Mouse (Mus musculus): ENCODE results near the gene Cyfip2. TPM values are rescaled to one million over a fixed set of nuclear protein-coding genes. Genes with fewer than 3 reads are reported as not detected.

Gene Cyfip2
- total and polyA plus RNA-seq, 2 experiments, result 0.55 to 0.71 TPM

- TF ChIP-seq CTCF (IDR thresholded peaks at IDR 0.05; ENCODE audit: low read depth, low read length), result no peak
- TF ChIP-seq POLR2A (IDR thresholded peaks at IDR 0.05; ENCODE audit: extremely low read depth, insufficient read depth, low read length), result no peak
- 89% methylated on average over 7 of the region's 7 CpGs for WGBS
Observed at GRCm38 (mm10) chr11:46321559-46321958, 8.9 kb upstream of the Cyfip2 start.

GRCm38 (mm10) chr11:46314534-46314933, 1.9 kb upstream of the Cyfip2 start:
- no peak for DNase-seq (ENCODE audit: extremely low read depth, low read depth, low spot score)
- H3K27me3 ChIP-seq (ENCODE audit: control insufficient read depth, insufficient read depth, low read length), result no peaks in the 10 kb centered on the region; the same call in 1 of the 2 replicates
- no peak overlapping the region for H3K27ac ChIP-seq (replicated peaks; ENCODE audit: insufficient read depth, low read depth, low read length)
- no peaks in the 10 kb centered on the region for H3K36me3 ChIP-seq (ENCODE audit: control insufficient read depth, insufficient read depth, low read length)
- 47% methylated on average over 7 of the region's 7 CpGs for WGBS
- no peak overlapping the region for H3K9ac ChIP-seq (ENCODE audit: low read depth, low read length)
- no peaks in the 10 kb centered on the region for H3K4me1 ChIP-seq (ENCODE audit: control insufficient read depth, insufficient read depth, low read length)
- TF ChIP-seq POLR2A (IDR thresholded peaks at IDR 0.05; ENCODE audit: extremely low read depth, insufficient read depth, low read length) (no peak), CTCF (IDR thresholded peaks at IDR 0.05; ENCODE audit: low read depth, low read length) (no peak)
- no peak overlapping the region for H3K4me3 ChIP-seq (ENCODE audit: insufficient read depth, low read depth, low read length)
- H3K79me2 ChIP-seq (ENCODE audit: control insufficient read depth, insufficient read depth, low read length), result no peaks in the 10 kb centered on the region

More at GRCm38 (mm10) chr11:46321559-46321958, 8.9 kb upstream of the Cyfip2 start:
- H3K36me3 ChIP-seq (ENCODE audit: control insufficient read depth, insufficient read depth, low read length), result no peaks in the 10 kb centered on the region
- no peak overlapping the region for H3K4me3 ChIP-seq (ENCODE audit: insufficient read depth, low read depth, low read length)
- H3K79me2 ChIP-seq (ENCODE audit: control insufficient read depth, insufficient read depth, low read length), result no peaks in the 10 kb centered on the region
- no peaks in the 10 kb centered on the region for H3K27me3 ChIP-seq (ENCODE audit: control insufficient read depth, insufficient read depth, low read length)
- no peak for DNase-seq (ENCODE audit: extremely low read depth, low read depth, low spot score)
- no peaks in the 10 kb centered on the region for H3K4me1 ChIP-seq (ENCODE audit: control insufficient read depth, insufficient read depth, low read length)
- H3K27ac ChIP-seq (replicated peaks; ENCODE audit: insufficient read depth, low read depth, low read length), result no peak overlapping the region
- no peak overlapping the region for H3K9ac ChIP-seq (ENCODE audit: low read depth, low read length)

- Histone ChIP-seq H3K27me3 (ENCODE audit: control insufficient read depth, insufficient read depth, low read length) (no peaks in the 10 kb centered on the region; the same call in 1 of the 2 replicates), H3K9ac (ENCODE audit: low read depth, low read length) (no peak overlapping the region), H3K36me3 (ENCODE audit: control insufficient read depth, insufficient read depth, low read length) (no peaks in the 10 kb centered on the region), H3K4me3 (ENCODE audit: insufficient read depth, low read depth, low read length) (no peak overlapping the region), H3K27ac (replicated peaks; ENCODE audit: insufficient read depth, low read depth, low read length) (no peak overlapping the region), H3K4me1 (ENCODE audit: control insufficient read depth, insufficient read depth, low read length) (no peaks in the 10 kb centered on the region), H3K79me2 (ENCODE audit: control insufficient read depth, insufficient read depth, low read length) (no peaks in the 10 kb centered on the region)
- no peak for TF ChIP-seq CTCF (IDR thresholded peaks at IDR 0.05; ENCODE audit: low read depth, low read length)
- no peak for TF ChIP-seq POLR2A (IDR thresholded peaks at IDR 0.05; ENCODE audit: extremely low read depth, insufficient read depth, low read length)
- DNase-seq (ENCODE audit: extremely low read depth, low read depth, low spot score), result no peak
- 86% methylated on average over 6 of the region's 6 CpGs for WGBS
Observed at GRCm38 (mm10) chr11:46313851-46314250, 1.2 kb upstream of the Cyfip2 start.

- TF ChIP-seq CTCF (IDR thresholded peaks at IDR 0.05; ENCODE audit: low read depth, low read length) (no peak), POLR2A (IDR thresholded peaks at IDR 0.05; ENCODE audit: extremely low read depth, insufficient read depth, low read length) (no peak)
- no peak overlapping the region for H3K27ac ChIP-seq (replicated peaks; ENCODE audit: insufficient read depth, low read depth, low read length)
- no peaks in the 10 kb centered on the region; the same call in 1 of the 2 replicates for H3K27me3 ChIP-seq (ENCODE audit: control insufficient read depth, insufficient read depth, low read length)
- H3K79me2 ChIP-seq (ENCODE audit: control insufficient read depth, insufficient read depth, low read length), result no peaks in the 10 kb centered on the region
- no peaks in the 10 kb centered on the region for H3K36me3 ChIP-seq (ENCODE audit: control insufficient read depth, insufficient read depth, low read length)
- DNase-seq (ENCODE audit: extremely low read depth, low read depth, low spot score), result peak; percentile 6
- H3K9ac ChIP-seq (ENCODE audit: low read depth, low read length), result peak overlapping the region; percentile 48
- H3K4me3 ChIP-seq (ENCODE audit: insufficient read depth, low read depth, low read length), result peak overlapping the region; percentile 73
- WGBS, result 1% methylated on average over 69 of the region's 71 CpGs
- no peaks in the 10 kb centered on the region for H3K4me1 ChIP-seq (ENCODE audit: control insufficient read depth, insufficient read depth, low read length)
Observed at GRCm38 (mm10) chr11:46311703-46312522, 746 bp downstream of the Cyfip2 start.

GRCm38 (mm10) chr11:46311181-46311702, 1.4 kb downstream of the Cyfip2 start:
- no peak for TF ChIP-seq CTCF (IDR thresholded peaks at IDR 0.05; ENCODE audit: low read depth, low read length)
- TF ChIP-seq POLR2A (IDR thresholded peaks at IDR 0.05; ENCODE audit: extremely low read depth, insufficient read depth, low read length), result no peak
- Histone ChIP-seq H3K27me3 (ENCODE audit: control insufficient read depth, insufficient read depth, low read length) (no peaks in the 10 kb centered on the region; the same call in 1 of the 2 replicates), H3K4me1 (ENCODE audit: control insufficient read depth, insufficient read depth, low read length) (no peaks in the 10 kb centered on the region), H3K4me3 (ENCODE audit: insufficient read depth, low read depth, low read length) (peak overlapping the region; percentile 73), H3K27ac (replicated peaks; ENCODE audit: insufficient read depth, low read depth, low read length) (no peak overlapping the region), H3K79me2 (ENCODE audit: control insufficient read depth, insufficient read depth, low read length) (no peaks in the 10 kb centered on the region), H3K9ac (ENCODE audit: low read depth, low read length) (no peak overlapping the region; the same call in 1 of the 2 replicates), H3K36me3 (ENCODE audit: control insufficient read depth, insufficient read depth, low read length) (no peaks in the 10 kb centered on the region)
- WGBS, result 15% methylated on average over 14 of the region's 14 CpGs
- DNase-seq (ENCODE audit: extremely low read depth, low read depth, low spot score), result no peak

All from liver, adult 2 months (tissue).